Mouse (Mus musculus): ENCODE measurements at regions not wholly inside any gene's neighbourhood (a gene's known extent, or its start where the extent isn't known, plus 50 kb on each side); places are given as distances from the start of the nearest gene placed in this dataset.

DNA sequence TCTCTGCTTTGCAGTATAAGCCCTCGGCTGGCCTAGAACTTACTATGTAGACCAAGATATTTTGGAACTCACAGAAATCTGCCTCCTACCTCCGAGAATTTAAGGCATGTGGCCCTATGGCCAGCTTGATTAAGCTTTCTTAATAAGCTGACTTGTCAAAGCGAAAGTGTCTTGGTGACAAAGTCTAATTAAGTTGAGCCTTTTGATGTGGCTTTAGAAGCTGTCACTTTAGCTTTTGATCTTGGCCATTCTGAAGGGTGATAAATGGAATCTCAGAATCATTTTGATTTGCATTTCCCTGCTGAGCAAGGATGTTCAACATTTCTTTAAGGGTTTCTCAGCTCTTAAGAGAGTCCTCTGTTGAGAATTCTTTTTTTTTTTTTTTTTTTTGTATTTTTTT is 67.6 kb upstream of the Tdrd3 start:
- no peak for DNase-seq

DNA sequence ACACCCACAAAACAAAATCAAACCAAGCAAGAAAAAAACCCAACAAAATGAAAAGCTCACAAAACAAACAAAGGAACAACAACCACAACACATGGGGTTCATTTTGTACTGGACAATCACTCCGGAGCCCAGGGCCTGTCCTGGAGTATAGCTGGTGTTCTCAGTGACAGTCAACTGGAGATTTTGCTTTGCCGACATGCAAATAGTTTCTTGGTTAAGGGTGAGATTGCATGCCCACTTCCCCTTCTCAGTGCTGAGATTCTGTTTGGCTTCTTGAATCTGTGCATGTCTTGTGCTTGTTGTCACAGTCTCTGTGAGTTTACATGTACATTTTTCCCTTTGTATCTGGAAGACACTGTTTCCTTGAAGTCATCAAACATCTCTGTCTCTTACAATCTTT is 50.6 kb upstream of the Tdrd3 start:
- DNase-seq: no peak
